Mouse (Mus musculus): ENCODE measurements around the gene Amh. TPM values are rescaled to one million over a fixed set of nuclear protein-coding genes. Genes with fewer than 3 reads are reported as not detected.
"Not testable (repeated sequence)": the region's sequence is repeated elsewhere in the genome, so short reads cannot be mapped to it uniquely, and the experiment has no call there.

Amh gene
- polyA plus RNA-seq, 1 experiment from 2014 or later: not detected

DNA sequence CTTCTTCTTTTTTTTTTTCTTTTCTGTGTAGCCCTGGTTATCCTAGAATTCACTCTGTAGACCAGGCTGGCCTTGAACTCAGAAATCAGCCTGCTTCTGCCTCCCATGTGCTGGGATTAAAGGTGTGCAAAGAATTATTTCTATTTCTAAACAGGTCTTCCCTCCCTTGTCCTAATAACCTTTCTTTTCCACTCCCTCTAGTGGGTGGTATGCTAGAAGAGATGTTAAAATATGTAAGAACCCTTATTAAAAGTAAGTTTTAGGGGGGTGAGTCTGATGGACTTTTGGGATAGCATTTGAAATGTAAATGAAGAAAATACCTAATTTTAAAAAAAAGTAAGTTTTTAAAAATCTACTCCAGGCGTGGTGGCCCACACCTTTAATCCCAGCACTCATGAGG lies 18.3 kb downstream of the Amh start:
- WGBS: 79% methylated on average over 1 of the region's 1 CpGs
- H3K4me1 ChIP-seq: peaks cover 9% of the 10 kb centered on the region
- H3K27ac ChIP-seq: no peak overlapping the region
- H3K4me3 ChIP-seq: no peak overlapping the region
- H3K4me2 ChIP-seq: no peak overlapping the region
- H3K9ac ChIP-seq: no peak overlapping the region
- no peaks in the 10 kb centered on the region for H3K36me3 ChIP-seq
- H3K27me3 ChIP-seq: no peaks in the 10 kb centered on the region
- no peaks in the 10 kb centered on the region for H3K9me3 ChIP-seq
- no peak for ATAC-seq (ENCODE audit: insufficient number of reproducible peaks, low FRiP score, low TSS enrichment, low read depth)

DNA sequence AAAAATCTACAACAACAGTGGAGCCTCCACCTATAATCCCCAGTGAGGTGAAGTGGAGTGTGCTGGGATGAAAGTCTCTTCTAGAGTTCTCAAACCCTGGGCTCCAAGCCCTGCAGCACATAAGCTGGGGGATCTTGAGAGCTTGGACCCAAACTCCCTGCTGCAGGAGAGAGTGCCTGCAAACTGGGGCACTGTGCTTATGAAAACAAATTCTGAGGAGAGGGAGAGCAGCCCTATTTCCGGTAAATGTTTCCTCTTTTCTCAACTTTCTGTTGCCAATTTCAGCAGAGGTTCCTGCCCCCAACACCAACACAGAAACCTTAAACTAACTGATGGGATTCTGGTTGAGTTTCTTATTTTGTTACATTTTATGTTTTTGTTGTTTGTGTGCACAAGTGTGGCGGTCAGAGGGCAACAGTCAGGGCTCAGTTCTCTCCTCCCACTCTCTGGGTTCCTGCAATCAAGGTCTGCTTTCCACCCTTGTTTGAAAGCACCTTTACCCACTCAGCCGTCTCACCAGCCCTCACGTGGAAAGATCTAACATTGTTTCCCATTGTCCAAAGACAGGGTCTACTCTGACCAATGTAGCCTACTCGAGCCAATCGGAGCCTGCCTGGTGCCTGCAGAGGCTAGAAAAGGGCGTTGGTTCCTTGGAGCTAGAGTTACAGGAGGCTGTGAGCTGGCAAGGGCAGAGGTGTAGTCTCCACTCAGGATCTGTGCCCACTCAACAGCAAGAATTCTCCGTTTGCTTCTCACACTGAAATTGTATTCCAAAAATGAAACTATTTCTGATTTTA lies 19.0 kb downstream of the Amh start:
- Histone ChIP-seq H3K9ac (no peak overlapping the region), H3K9me3 (no peaks in the 10 kb centered on the region), H3K27ac (no peak overlapping the region), H3K36me3 (peaks cover 4% of the 10 kb centered on the region), H3K4me3 (no peak overlapping the region), H3K4me2 (no peak overlapping the region), H3K4me1 (peaks cover 13% of the 10 kb centered on the region), H3K27me3 (no peaks in the 10 kb centered on the region)
- WGBS: 65% methylated on average over 8 of the region's 8 CpGs
- ATAC-seq (ENCODE audit: insufficient number of reproducible peaks, low FRiP score, low TSS enrichment, low read depth): no peak

- H3K27me3 ChIP-seq: no peaks in the 10 kb centered on the region
- no peak for ATAC-seq (ENCODE audit: insufficient number of reproducible peaks, low FRiP score, low TSS enrichment, low read depth)
- WGBS: 73% methylated on average over 2 of the region's 2 CpGs
- H3K27ac ChIP-seq: no peak overlapping the region
- H3K4me1 ChIP-seq: peaks cover 20% of the 10 kb centered on the region
- H3K36me3 ChIP-seq: peaks cover 11% of the 10 kb centered on the region
- no peak overlapping the region for H3K4me3 ChIP-seq
- no peaks in the 10 kb centered on the region for H3K9me3 ChIP-seq
- no peak overlapping the region for H3K9ac ChIP-seq
- no peak overlapping the region for H3K4me2 ChIP-seq
Measured at GRCm38 (mm10) chr10:80824827-80825226, 19.8 kb downstream of the Amh start.

GRCm38 (mm10) chr10:80826151-80827062 lies 21.4 kb downstream of the Amh start, which contains the start of gene Oaz1:
Oaz1 (plus strand) TSS chr10:80826656.
- WGBS: under 1% methylated on average over 80 of the region's 82 CpGs
- peak within 1 kb of the TSS; percentile 74 for H3K4me3 ChIP-seq
- no peaks in the 10 kb centered on the region for H3K9me3 ChIP-seq
- no peaks in the 10 kb centered on the region for H3K27me3 ChIP-seq
- peak; percentile 97 for ATAC-seq (ENCODE audit: insufficient number of reproducible peaks, low FRiP score, low TSS enrichment, low read depth)
- peak within 1 kb of the TSS; percentile 94 for H3K9ac ChIP-seq
- peaks cover 35% of the 10 kb centered on the region for H3K4me1 ChIP-seq
- H3K36me3 ChIP-seq: peaks cover 20% of the 10 kb centered on the region
- peak within 1 kb of the TSS; percentile 88 for H3K27ac ChIP-seq
- H3K4me2 ChIP-seq: peak within 1 kb of the TSS; percentile 91

DNA sequence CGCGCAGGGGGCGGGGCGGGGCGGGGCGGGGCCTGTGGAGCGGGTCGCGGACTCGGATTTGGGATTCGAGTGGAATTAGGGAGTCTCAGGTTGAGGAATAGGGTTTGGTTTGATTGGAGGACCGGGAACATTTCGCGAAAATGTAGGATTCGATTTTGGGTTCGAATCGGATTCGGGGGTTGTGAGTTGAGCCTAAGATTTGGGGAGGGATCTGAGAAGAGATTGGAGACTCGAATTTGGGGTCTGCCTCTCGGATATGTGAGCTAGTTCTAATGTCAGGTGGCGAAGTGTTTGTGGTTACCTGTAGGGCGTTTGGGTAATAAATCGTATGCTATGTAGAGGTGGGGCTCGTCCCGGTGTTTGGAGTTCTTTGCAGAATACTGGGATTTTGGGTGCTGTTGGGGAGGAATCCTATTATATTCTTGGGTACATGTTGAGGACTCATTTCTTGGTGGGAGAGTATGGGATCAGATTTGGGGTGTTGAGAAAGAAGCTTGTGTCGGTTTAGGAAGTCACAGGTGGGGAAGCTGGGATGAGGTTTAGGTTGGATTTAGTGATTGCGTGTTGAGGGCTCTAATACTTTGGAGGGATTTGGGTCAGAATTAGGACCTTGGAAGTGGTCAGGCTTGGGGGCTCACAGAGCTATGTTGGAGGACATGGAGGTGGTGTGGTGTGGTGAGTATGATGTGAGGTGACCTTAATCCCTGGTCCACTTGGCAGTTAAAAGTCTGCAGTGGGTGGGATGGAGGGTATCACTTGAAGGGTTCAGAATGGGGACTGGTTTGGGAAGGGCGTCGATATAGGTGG lies 22.2 kb downstream of the Amh start:
- no peak for ATAC-seq (ENCODE audit: insufficient number of reproducible peaks, low FRiP score, low TSS enrichment, low read depth)
- 6% methylated on average over 28 of the region's 29 CpGs for WGBS
- Histone ChIP-seq H3K9ac (peak overlapping the region; percentile 94), H3K4me1 (peaks cover 37% of the 10 kb centered on the region), H3K4me3 (peak overlapping the region; percentile 74), H3K9me3 (no peaks in the 10 kb centered on the region), H3K27ac (peak overlapping the region; percentile 88), H3K4me2 (peak overlapping the region; percentile 91), H3K27me3 (no peaks in the 10 kb centered on the region), H3K36me3 (peaks cover 20% of the 10 kb centered on the region)

GRCm38 (mm10) chr10:80827870-80828420 lies 22.9 kb downstream of the Amh start:
- peaks cover 20% of the 10 kb centered on the region for H3K36me3 ChIP-seq
- no peak for ATAC-seq (ENCODE audit: insufficient number of reproducible peaks, low FRiP score, low TSS enrichment, low read depth)
- H3K9ac ChIP-seq: peak overlapping the region; percentile 94; the same call in 1 of the 2 replicates
- H3K27me3 ChIP-seq: peaks cover 2% of the 10 kb centered on the region; the same call in 1 of the 2 replicates
- 73% methylated on average over 10 of the region's 10 CpGs for WGBS
- peak overlapping the region; percentile 91 for H3K4me2 ChIP-seq
- H3K4me3 ChIP-seq: peak overlapping the region; percentile 74
- no peaks in the 10 kb centered on the region for H3K9me3 ChIP-seq
- no peak overlapping the region for H3K27ac ChIP-seq
- peaks cover 37% of the 10 kb centered on the region for H3K4me1 ChIP-seq

DNA sequence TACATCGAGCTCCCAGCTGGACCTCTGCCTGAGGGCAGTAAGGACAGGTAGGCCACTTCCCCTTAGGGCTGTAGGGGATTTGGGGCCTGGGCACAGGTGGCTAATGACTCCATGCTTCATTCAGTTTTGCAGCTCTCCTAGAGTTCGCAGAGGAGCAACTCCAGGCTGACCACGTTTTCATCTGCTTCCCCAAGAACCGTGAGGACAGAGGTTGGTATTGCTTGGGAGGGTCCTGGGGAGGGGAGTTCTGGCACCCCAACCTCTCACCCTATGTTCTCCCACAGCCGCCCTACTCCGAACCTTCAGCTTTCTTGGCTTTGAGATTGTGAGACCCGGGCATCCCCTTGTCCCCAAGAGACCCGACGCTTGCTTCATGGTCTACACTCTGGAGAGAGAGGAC lies 23.5 kb downstream of the Amh start:
- peaks cover 37% of the 10 kb centered on the region for H3K4me1 ChIP-seq
- peak overlapping the region; percentile 91; the same call in 1 of the 2 replicates for H3K4me2 ChIP-seq
- not testable (repeated sequence) for H3K9me3 ChIP-seq; H3K27ac ChIP-seq; H3K9ac ChIP-seq; H3K27me3 ChIP-seq; ATAC-seq (ENCODE audit: insufficient number of reproducible peaks, low FRiP score, low TSS enrichment, low read depth)
- peaks cover 20% of the 10 kb centered on the region for H3K36me3 ChIP-seq
- 73% methylated on average over 9 of the region's 9 CpGs for WGBS
- H3K4me3 ChIP-seq: peak overlapping the region; percentile 74; the same call in 1 of the 2 replicates

DNA sequence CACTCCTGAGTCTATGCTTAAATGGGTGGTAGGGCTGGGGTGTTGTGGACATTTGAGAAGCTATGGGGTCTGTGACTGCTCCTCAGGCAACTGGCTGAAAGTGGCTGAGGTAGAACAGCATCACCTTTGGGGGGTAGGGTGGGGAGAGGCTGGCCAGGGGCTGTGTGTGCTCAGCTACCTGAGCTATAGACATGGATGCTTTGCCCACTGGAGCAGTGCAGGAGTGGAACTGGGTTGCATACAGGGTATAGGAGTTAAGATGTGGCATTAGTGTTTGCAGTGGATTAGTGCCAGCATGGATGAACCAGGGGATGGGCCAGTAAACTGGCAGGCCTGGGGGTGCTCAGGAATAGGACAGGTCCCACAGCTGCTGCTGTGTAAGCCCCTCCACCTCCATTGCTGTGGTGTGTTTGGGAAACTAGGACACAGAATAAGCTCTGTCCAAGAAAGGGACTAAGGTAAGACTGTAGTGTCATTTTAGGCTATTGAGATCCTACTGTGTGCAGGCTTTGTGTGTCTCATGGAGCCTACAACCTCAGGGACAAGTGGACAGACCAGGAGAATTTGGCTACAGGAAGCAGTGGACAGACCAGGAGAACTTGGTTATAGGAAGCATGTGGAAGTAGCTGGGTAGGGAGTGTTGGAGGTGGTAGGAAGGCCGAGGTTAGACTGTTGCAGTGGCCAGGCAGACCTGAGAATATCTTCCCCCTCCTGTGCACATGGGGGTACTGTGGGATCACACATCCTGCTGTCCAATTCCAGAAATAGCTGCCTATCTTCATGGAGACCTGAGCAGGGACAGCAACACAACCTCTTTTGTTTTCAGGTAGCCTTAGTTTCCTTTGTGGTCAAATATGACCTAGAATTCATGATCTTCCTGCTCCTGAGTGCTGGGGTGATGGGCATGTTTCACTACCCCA lies 24.6 kb downstream of the Amh start:
- Histone ChIP-seq H3K9me3 (no peaks in the 10 kb centered on the region), H3K36me3 (peaks cover 20% of the 10 kb centered on the region), H3K4me1 (peaks cover 37% of the 10 kb centered on the region), H3K4me3 (no peak overlapping the region), H3K9ac (no peak overlapping the region), H3K4me2 (no peak overlapping the region), H3K27ac (no peak overlapping the region), H3K27me3 (peaks cover 19% of the 10 kb centered on the region)
- WGBS: 67% methylated on average over 1 of the region's 1 CpGs
- no peak for ATAC-seq (ENCODE audit: insufficient number of reproducible peaks, low FRiP score, low TSS enrichment, low read depth)

DNA sequence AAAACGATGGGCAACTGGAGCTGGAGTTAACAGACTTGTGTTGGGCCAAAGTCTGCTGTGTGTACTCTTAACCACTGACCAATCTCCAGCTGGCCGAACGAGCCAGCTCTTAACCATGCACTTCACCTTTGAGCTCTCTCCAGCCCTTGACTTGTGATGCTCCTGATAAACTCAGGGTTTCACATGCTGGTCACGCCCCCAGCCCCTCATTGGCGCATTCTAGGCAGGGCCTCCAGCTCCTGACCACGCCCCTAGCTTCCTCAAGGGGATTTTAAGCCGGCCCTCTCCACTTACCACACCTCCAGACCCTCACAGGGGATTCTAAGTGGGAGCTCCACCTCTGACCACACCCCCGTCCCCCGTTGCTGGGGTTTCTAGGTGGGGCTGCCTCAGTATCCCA lies 26.1 kb downstream of the Amh start:
- H3K9me3 ChIP-seq: no peaks in the 10 kb centered on the region
- H3K4me3 ChIP-seq: no peak overlapping the region
- no peak overlapping the region for H3K9ac ChIP-seq
- peaks cover 34% of the 10 kb centered on the region for H3K27me3 ChIP-seq
- WGBS: 5% methylated on average over 9 of the region's 9 CpGs
- H3K4me1 ChIP-seq: peaks cover 45% of the 10 kb centered on the region
- peaks cover 20% of the 10 kb centered on the region for H3K36me3 ChIP-seq
- no peak for ATAC-seq (ENCODE audit: insufficient number of reproducible peaks, low FRiP score, low TSS enrichment, low read depth)
- no peak overlapping the region for H3K4me2 ChIP-seq
- H3K27ac ChIP-seq: no peak overlapping the region

DNA sequence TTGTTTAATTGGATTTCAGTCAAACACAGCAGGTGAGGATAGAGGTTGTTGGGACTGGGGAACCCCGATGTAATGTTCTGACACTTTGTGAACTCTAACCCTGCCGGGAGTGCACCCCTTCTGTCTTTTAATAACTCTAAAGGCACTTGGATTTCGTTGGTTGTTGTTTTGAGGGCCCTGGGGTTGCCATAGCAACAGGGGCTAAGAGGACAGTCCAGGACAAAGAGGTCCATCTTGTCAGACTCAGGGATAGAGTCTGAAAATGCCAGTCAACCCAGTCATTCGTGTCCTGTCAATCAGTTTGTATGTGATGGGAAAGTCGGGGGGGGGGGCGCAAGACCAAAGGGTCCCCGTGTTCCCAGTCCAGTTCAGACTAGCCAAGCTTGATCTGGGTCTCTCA lies 27.8 kb downstream of the Amh start:
- H3K27ac ChIP-seq: no peak overlapping the region
- peaks cover 45% of the 10 kb centered on the region for H3K27me3 ChIP-seq
- peaks cover 20% of the 10 kb centered on the region for H3K36me3 ChIP-seq
- 75% methylated on average over 7 of the region's 7 CpGs for WGBS
- H3K4me2 ChIP-seq: no peak overlapping the region
- no peaks in the 10 kb centered on the region for H3K9me3 ChIP-seq
- ATAC-seq (ENCODE audit: insufficient number of reproducible peaks, low FRiP score, low TSS enrichment, low read depth): no peak
- no peak overlapping the region for H3K4me3 ChIP-seq
- no peak overlapping the region for H3K9ac ChIP-seq
- H3K4me1 ChIP-seq: peaks cover 42% of the 10 kb centered on the region

Measured in limb, embryonic 15.5 days (tissue).